Mouse (Mus musculus) heart, embryonic 16.5 days (tissue): ENCODE results near the gene Nfkbiz. TPM values are rescaled to one million over a fixed set of nuclear protein-coding genes. Genes with fewer than 3 reads are reported as not detected.

Source experiments
- ATAC-seq: fragments of 200-750 bp; cut with Nextera tagmentation; replicated peaks from 2 replicates; pipeline ENCODE4 v1.8.0; 2017; ENCODE audit warnings: moderate number of reproducible peaks; ENCODE audit not compliant: insufficient read depth, low FRiP score; ENCODE audit errors: extremely low read depth
- H3K27ac ChIP-seq: fragments of 300-500 bp; sonication (generic); 2 replicates; pipeline ENCODE4 v1.5.1; 2014; ENCODE audit warnings: mild to moderate bottlenecking, low read length, control low read depth, moderate library complexity
- H3K27me3 ChIP-seq: fragments of 300-500 bp; sonication (generic); 2 replicates; pipeline ENCODE4 v1.6.1; 2014; ENCODE audit warnings: low read length, mixed read lengths; ENCODE audit not compliant: control insufficient read depth, insufficient read depth
- H3K36me3 ChIP-seq: fragments of 300-500 bp; sonication (generic); 2 replicates; pipeline ENCODE4 v1.6.1; 2014; ENCODE audit not compliant: control insufficient read depth, insufficient read depth
- H3K4me1 ChIP-seq: fragments of 300-500 bp; sonication (generic); 2 replicates; pipeline ENCODE4 v1.6.1; 2014; ENCODE audit warnings: low read length, mixed read lengths; ENCODE audit not compliant: control insufficient read depth, insufficient read depth
- H3K4me2 ChIP-seq: fragments of 300-500 bp; sonication (generic); 2 replicates; pipeline ENCODE4 v1.6.1; 2014; ENCODE audit warnings: low read depth, mild to moderate bottlenecking, control low read depth, low read length
- H3K4me3 ChIP-seq: fragments of 300-500 bp; sonication (generic); 2 replicates; pipeline ENCODE4 v1.5.1; 2014; ENCODE audit warnings: mild to moderate bottlenecking, control low read depth, low read length
- H3K9ac ChIP-seq: fragments of 300-500 bp; sonication (generic); 2 replicates; pipeline ENCODE4 v1.6.1; 2014; ENCODE audit warnings: low read length, control low read depth
- H3K9me3 ChIP-seq: fragments of 300-500 bp; sonication (generic); replicated peaks from 2 replicates; pipeline ENCODE4 v1.6.1; 2016; ENCODE audit warnings: low read length; ENCODE audit not compliant: control insufficient read depth
- WGBS: fragments of 180-500 bp; shearing (Covaris S2); extraction: QIAGEN DNeasy Blood & Tissue Kit; methylation state at CpG from one replicate; pipeline ENCODE4 v1.1.7; 2014; 5-methylcytosine and 5-hydroxymethylcytosine counted together
- polyA plus RNA-seq: library from polyadenylated mRNA; unstranded; fragments of >200 nt; fragmentation: Nextera tagmentation; extraction: Ambion mirVana; gene quantifications from 2 replicates; pipeline ENCODE4 v1.2.1, GENCODE M21; 2015

Gene Nfkbiz
- polyA plus RNA-seq, 1 experiment from 2014 or later: 2.9 TPM

- no peak for ATAC-seq
- H3K4me1 ChIP-seq: peaks cover 17% of the 10 kb centered on the region
These were observed 23.2 kb downstream of the Nfkbiz start for GRCm38 (mm10) chr16:55815466-55815865.

GRCm38 (mm10) chr16:55814686-55815085 is 24.0 kb downstream of the Nfkbiz start:
- Histone ChIP-seq H3K4me2 (no peak overlapping the region), H3K27ac (no peak overlapping the region), H3K4me1 (peaks cover 11% of the 10 kb centered on the region), H3K36me3 (peaks cover 61% of the 10 kb centered on the region), H3K4me3 (no peak overlapping the region), H3K9ac (no peak overlapping the region), H3K27me3 (no peaks in the 10 kb centered on the region), H3K9me3 (no peaks in the 10 kb centered on the region)
- 79% methylated on average over 6 of the region's 6 CpGs for WGBS
- ATAC-seq: no peak

More at GRCm38 (mm10) chr16:55815466-55815865, 23.2 kb downstream of the Nfkbiz start:
- WGBS: 84% methylated on average over 14 of the region's 14 CpGs
- H3K9me3 ChIP-seq: no peaks in the 10 kb centered on the region
- H3K27ac ChIP-seq: no peak overlapping the region
- no peak overlapping the region for H3K4me3 ChIP-seq
- H3K27me3 ChIP-seq: no peaks in the 10 kb centered on the region
- no peak overlapping the region for H3K9ac ChIP-seq
- no peak overlapping the region for H3K4me2 ChIP-seq
- peaks cover 60% of the 10 kb centered on the region for H3K36me3 ChIP-seq

- no peaks in the 10 kb centered on the region for H3K27me3 ChIP-seq
- H3K4me2 ChIP-seq: no peak overlapping the region
- no peak overlapping the region for H3K27ac ChIP-seq
- H3K9ac ChIP-seq: no peak overlapping the region
- H3K36me3 ChIP-seq: peaks cover 61% of the 10 kb centered on the region
- H3K4me1 ChIP-seq: peaks cover 4% of the 10 kb centered on the region; the same call in 1 of the 2 replicates
- ATAC-seq: no peak
- no peak overlapping the region for H3K4me3 ChIP-seq
- H3K9me3 ChIP-seq: no peaks in the 10 kb centered on the region
- WGBS: 87% methylated on average over 15 of the region's 15 CpGs
These were observed 24.8 kb downstream of the Nfkbiz start for GRCm38 (mm10) chr16:55813916-55814315.

- H3K36me3 ChIP-seq: peaks cover 49% of the 10 kb centered on the region
- no peak overlapping the region for H3K9ac ChIP-seq
- no peak overlapping the region for H3K4me2 ChIP-seq
- H3K27ac ChIP-seq: no peak overlapping the region
- H3K9me3 ChIP-seq: no peaks in the 10 kb centered on the region
- WGBS: 82% methylated on average over 6 of the region's 6 CpGs
- no peak for ATAC-seq
- H3K27me3 ChIP-seq: no peaks in the 10 kb centered on the region
- H3K4me1 ChIP-seq: peaks cover 3% of the 10 kb centered on the region; the same call in 1 of the 2 replicates
- H3K4me3 ChIP-seq: no peak overlapping the region
These were observed 26.9 kb downstream of the Nfkbiz start for GRCm38 (mm10) chr16:55811792-55812191.

- Histone ChIP-seq H3K27me3 (no peaks in the 10 kb centered on the region), H3K9ac (no peak overlapping the region), H3K9me3 (no peaks in the 10 kb centered on the region), H3K4me2 (no peak overlapping the region), H3K27ac (no peak overlapping the region), H3K4me1 (peaks cover 3% of the 10 kb centered on the region; the same call in 1 of the 2 replicates), H3K36me3 (peaks cover 33% of the 10 kb centered on the region), H3K4me3 (no peak overlapping the region)
- no peak for ATAC-seq
- WGBS: 92% methylated on average over 9 of the region's 9 CpGs
These were observed 28.8 kb downstream of the Nfkbiz start for GRCm38 (mm10) chr16:55809779-55810514.

- Histone ChIP-seq H3K4me1 (peaks cover 3% of the 10 kb centered on the region; the same call in 1 of the 2 replicates), H3K9me3 (no peaks in the 10 kb centered on the region), H3K27ac (no peak overlapping the region), H3K9ac (no peak overlapping the region), H3K36me3 (peaks cover 27% of the 10 kb centered on the region), H3K4me3 (no peak overlapping the region), H3K27me3 (no peaks in the 10 kb centered on the region), H3K4me2 (no peak overlapping the region)
- no peak for ATAC-seq
- 95% methylated on average over 6 of the region's 6 CpGs for WGBS
These were observed 29.4 kb downstream of the Nfkbiz start for GRCm38 (mm10) chr16:55809345-55809744.

GRCm38 (mm10) chr16:55807505-55807932 is 31.2 kb downstream of the Nfkbiz start:
- Histone ChIP-seq H3K27me3 (no peaks in the 10 kb centered on the region), H3K27ac (no peak overlapping the region), H3K4me3 (no peak overlapping the region), H3K9me3 (no peaks in the 10 kb centered on the region), H3K36me3 (peaks cover 11% of the 10 kb centered on the region), H3K4me1 (peaks cover 3% of the 10 kb centered on the region; the same call in 1 of the 2 replicates), H3K9ac (no peak overlapping the region), H3K4me2 (no peak overlapping the region)
- 21% methylated on average over 6 of the region's 6 CpGs for WGBS
- ATAC-seq: no peak

GRCm38 (mm10) chr16:55804799-55805198 is 33.9 kb downstream of the Nfkbiz start:
- peaks cover 3% of the 10 kb centered on the region; the same call in 1 of the 2 replicates for H3K4me1 ChIP-seq
- no peaks in the 10 kb centered on the region for H3K36me3 ChIP-seq
- no peak overlapping the region for H3K9ac ChIP-seq
- no peak overlapping the region for H3K4me3 ChIP-seq
- 68% methylated on average over 1 of the region's 1 CpGs for WGBS
- no peaks in the 10 kb centered on the region for H3K27me3 ChIP-seq
- H3K9me3 ChIP-seq: no peaks in the 10 kb centered on the region
- H3K4me2 ChIP-seq: no peak overlapping the region
- ATAC-seq: no peak
- H3K27ac ChIP-seq: no peak overlapping the region

GRCm38 (mm10) chr16:55801629-55802028 is 37.1 kb downstream of the Nfkbiz start:
- no peak overlapping the region for H3K27ac ChIP-seq
- no peak overlapping the region for H3K4me2 ChIP-seq
- H3K4me3 ChIP-seq: no peak overlapping the region
- no peak for ATAC-seq
- no peak overlapping the region for H3K9ac ChIP-seq
- H3K36me3 ChIP-seq: no peaks in the 10 kb centered on the region
- no peaks in the 10 kb centered on the region for H3K9me3 ChIP-seq
- no peaks in the 10 kb centered on the region for H3K4me1 ChIP-seq
- 71% methylated on average over 1 of the region's 1 CpGs for WGBS
- H3K27me3 ChIP-seq: no peaks in the 10 kb centered on the region
